Mouse (Mus musculus): ENCODE measurements at regions not wholly inside any gene's neighbourhood (a gene's known extent, or its start where the extent isn't known, plus 50 kb on each side); places are given as distances from the start of the nearest gene placed in this dataset.

DNA sequence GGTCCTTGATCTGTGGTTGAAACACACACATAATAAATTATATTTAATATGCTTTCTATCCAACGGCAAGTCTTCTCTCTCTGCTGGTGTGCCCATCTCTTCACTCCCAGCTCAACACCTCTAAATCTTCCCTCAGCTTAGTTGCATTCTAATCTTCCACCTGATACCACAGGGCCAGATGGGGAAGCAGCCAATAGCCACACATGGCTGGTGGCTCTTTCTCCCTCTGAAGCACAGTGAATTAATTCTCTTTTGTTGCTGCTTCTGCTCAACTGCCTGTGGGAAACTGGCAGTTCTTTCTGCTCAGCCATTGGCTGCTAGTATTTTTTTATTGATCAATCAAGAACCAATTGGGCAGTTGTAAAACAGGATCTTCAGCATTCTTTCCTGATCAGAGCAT is 750.0 kb downstream of the Serpinb8 start:
- in situ Hi-C loops (cut with MboI, MseI): no loop called here

DNA sequence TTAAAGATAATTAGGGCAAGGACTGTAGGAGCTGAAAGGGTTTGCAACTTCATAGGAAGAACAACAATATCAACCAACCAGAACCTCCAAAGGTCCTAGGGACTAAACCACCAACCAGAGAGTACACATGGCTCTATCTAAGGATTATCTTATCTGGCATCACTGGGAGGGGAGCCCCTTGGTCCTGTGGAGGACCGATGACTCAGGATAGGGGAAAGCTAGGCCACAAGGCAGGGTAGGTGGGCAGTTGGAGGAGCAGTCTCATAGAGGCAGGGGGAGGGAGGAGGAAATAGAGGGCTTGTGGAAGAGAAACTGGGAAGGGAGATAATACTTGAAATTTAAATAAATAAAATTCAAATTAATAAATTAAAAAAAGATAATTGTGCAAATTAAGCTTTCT is 751.5 kb downstream of the Serpinb8 start:
- in situ Hi-C loops (cut with MboI, MseI): no loop called here

DNA sequence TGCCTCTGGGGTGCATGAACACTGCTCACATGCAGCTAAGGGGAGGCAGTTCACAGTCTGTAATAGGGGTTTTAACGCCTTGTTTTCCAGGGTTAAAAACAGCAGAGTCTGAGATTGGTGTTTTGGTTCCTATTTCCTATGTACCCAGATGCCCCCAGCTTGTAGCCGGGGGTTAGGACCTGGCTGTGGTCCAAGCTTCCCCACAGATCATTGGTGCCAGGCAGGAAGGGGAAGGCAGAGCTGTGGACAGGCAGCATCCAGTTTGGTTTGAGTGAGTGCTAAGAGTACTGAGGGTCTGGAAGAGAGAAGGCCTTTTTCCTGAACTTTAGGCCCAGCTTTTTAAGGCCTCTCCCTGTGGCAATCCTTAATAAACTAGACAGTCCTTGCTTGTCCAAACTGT is 774.0 kb downstream of the Serpinb8 start:
- in situ Hi-C loops (cut with MboI, MseI): no loop called here

DNA sequence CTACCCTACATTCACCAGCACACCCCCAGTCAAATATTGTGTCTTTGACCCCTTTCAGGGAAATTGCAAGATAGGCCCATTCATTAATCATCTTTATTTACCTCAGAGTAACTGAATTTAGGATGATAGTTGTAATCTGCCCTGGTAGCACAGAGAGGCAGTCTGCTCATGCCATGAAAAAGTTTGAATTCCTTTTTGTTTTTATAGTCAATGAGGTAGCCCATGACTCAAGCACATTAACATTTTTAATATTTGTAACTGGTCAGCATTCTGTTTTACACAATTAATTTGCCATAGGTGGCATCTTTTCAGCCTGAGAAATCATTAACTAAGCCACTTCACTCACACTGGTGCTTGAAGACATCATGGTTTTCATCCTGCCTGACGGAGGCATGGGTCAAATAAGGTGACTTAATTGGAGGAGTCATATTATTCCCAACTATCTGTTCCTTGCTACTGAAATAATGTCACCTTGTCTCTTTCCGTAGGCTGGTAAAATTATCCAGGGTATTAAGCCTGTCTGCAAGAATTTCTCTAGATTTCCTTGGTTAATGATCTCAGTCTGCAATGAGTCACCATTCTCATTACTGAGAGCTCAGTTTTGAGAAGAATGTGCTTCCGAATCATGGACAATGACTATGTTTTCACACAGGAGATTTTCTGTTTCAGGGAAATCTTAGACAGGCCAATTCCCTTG is 780.2 kb downstream of the Serpinb8 start:
- in situ Hi-C loops (cut with MboI, MseI): no loop called here

DNA sequence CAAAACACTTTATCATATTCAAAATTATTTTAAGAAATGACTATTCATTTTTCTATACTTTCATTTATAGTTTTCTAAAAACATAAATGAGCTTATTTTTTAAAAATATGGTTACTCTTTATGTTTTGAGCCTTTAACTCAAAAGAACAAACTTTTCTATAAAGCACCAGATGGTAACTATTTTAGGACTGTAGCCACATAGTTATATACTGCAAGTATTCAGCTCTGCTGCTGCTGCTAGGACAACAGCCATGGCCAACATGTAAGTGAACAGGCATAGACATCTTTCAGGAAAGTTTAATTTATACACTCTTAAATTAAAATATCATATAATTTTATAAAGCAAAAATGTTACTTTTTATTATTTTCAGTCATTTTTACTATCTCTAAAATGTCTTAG is 800.1 kb downstream of the Serpinb8 start:
- in situ Hi-C loops (cut with MboI, MseI): loop anchor here (5.0 kb wide), 1 partner anchor 97 kb away; no protein-coding TSS in a partner anchor

DNA sequence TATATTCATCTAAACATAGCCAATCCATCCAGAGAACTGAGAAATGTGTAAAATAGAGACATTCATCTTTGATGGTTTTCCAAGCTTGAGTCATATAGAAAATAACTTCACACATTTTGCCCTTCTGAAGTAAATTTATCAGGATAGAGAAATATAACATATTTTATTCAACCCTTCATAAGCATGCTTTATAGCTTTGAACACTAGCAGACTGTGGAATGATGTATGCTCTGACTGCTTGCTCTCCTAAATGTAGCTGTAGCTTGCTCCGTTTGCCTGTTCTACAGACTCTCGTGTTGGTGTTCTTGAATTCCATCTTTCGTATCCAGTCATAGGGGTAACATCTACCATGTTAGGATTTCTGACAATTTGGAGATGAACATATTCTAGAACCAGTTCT is 800.7 kb downstream of the Serpinb8 start:
- in situ Hi-C loops (cut with MboI, MseI): no loop called here

DNA sequence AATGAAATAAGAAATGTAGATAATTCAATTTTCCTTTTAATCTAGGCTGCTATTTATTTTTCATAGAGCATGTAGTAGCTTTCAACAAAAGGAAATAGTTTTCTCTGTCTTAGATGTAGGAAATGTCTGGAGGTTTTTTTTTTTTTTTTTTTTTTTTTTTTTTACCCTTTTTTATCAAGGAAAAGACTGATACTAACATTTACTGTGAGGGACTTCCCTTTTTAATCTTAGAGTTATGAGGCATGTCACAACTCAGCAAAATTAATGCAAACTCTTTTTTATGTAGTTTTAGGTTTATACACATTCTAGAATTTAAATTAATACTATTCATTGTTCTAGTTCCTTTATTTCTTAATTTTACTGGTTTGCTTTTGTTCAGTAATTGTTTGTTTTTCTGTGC is 850.0 kb downstream of the Serpinb8 start:
- in situ Hi-C loops (cut with MboI, MseI): no loop called here

DNA sequence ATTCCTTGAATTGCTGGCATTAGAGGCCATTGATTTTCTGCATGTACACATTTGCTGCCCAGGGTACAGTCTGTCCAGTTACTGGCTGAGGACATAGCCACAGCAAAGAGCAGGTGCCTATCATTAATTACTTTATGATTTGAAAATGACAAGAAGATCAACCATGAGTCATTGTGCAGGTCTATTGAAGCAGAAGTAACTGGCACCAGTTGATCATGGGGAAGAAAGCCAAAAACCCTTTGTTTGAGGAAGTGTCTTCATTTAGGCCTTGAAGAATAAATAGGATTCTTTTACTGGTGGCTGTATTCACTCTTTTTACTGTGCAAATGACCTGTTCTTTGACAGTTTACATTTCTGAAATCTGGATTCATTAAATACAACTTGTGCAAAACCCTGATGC is 863.0 kb downstream of the Serpinb8 start:
- in situ Hi-C loops (cut with MboI, MseI): no loop called here

DNA sequence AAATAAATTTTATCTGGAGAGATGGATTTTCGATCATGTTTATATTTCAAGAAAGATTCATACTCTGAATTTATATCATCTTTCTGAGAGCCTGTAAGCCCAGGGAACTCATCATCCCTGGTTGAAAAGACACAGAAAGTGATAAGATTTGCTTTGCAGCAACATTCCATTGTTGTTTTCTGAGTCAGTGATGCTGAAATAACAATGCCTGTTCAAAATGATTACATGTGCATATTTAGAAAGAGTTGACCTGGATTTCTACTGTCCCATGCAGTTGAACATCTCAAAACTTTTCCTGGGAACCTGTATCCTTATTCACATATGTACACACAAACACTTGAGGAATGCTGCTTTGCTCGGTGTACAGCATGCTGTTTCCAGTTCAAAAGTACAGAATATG is 882.2 kb downstream of the Serpinb8 start:
- in situ Hi-C loops (cut with MboI, MseI): no loop called here

DNA sequence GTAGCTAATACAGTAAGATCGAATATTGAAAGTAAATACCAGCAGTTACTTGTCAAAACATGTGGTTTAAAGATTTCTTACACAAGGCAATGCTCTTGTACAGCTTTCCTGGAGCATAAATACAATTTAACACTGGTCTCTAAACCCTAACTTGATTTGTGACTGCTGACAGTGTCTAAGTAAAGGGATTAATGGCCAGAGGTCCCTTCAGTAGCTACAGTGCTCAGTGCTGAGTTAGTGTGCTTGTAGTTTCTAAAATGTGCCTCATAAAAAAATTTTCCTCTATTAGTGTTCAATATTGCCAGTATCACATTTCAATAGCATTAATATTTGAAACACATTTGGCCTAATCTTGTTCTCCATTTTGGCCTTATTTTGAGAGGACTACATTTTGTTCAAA is 909.0 kb downstream of the Serpinb8 start:
- in situ Hi-C loops (cut with MboI, MseI): loop anchor here (5.0 kb wide), 1 partner anchor 48 kb away; no protein-coding TSS in a partner anchor

DNA sequence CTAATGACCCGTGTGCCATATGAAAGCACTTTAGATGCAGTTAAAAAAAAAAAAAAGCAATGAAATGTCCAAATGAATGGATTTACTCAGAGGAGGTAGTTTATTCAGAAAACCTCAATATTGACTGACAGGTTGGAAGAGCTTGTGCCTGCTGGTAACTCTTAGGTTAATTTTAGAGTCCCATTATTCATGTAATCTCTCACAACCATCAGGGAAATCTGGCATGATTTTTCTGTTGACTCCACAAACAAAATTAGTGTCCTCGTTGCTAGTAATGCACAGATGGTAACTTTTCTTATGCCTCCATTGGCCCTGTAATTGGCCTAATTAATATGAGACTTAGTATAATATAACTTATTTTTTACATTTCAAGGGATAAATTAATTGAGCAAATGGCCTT is 937.6 kb downstream of the Serpinb8 start:
- in situ Hi-C loops (cut with MboI, MseI): no loop called here

DNA sequence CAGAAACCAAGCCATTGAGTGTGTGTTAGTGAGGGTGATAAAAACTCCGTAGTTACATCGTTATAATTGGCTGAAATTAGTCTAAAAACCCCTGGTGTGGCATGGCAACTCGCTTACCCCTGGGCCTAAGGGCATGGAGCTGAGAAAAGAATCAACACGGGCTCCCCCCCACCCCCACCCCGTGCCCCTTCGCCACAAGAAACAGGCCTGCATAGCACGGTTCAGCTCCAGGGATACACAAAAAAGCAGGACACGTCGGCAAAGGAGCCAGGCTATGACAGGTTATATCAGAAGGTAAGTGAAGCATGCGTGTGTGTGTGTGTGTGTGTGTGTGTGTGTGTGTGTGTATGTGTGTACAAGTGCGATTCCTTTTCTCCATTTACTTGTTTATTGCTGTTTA is 948.4 kb downstream of the Serpinb8 start:
- in situ Hi-C loops (cut with MboI, MseI): no loop called here

DNA sequence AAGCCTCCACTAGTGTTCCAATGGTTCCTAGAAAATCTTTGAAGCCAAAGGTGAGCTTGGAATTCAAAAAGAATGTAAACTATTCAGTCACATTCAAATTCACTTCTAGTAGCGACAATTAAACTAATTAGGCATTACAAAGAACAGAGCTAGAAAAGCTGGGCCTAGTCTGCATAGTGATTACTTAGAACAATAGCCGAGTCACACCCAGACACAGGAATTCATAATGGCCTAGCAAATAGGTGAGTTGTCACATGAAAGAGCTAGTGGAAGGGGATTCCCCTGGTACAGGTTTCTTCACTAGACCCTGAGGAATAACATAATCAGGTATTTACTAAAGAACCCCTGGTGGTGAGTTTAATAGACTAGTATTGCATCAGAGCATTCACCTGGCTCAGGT is 958.9 kb downstream of the Serpinb8 start:
- in situ Hi-C loops (cut with MboI, MseI): loop anchor here (5.0 kb wide), 1 partner anchor 51 kb away; no protein-coding TSS in a partner anchor

DNA sequence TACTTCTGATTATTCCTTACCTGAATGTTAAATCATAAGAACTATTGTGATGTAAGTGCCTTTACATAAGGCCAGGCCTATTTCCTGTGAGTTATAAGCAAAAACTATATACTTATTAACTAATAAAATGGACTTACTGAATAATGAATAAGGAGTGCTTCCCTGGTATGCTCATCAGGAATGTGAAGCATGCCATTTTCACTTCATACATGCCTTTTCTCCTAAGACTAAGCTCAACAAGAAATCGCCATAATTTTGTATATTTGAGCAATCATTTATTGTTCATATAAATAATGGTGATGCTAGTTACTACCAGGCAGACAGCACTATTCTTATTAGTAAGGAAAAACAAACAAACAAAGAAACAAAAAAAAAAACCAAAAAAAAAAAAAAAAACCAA is 969.1 kb downstream of the Serpinb8 start:
- in situ Hi-C loops (cut with MboI, MseI): no loop called here

DNA sequence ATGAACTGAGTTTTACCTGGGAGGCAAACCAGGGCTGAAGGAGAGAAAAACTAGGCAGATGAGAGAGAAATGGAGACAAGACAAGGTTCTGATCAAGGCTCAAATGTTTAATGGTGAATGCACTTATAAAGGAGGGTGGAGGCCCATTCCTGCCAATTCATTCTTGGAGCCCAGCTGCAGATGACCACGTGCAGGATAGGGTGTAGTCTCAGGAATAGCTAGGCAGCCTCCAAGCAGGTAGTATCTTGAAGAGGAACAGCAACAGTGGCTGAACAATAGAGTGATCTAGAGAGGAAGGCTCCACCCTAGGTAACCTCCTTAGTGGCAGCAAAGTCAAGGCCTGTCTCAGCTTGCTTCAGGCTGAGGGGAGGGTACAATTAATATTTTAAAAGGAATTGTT is 973.2 kb downstream of the Serpinb8 start:
- in situ Hi-C loops (cut with MboI, MseI): no loop called here

DNA sequence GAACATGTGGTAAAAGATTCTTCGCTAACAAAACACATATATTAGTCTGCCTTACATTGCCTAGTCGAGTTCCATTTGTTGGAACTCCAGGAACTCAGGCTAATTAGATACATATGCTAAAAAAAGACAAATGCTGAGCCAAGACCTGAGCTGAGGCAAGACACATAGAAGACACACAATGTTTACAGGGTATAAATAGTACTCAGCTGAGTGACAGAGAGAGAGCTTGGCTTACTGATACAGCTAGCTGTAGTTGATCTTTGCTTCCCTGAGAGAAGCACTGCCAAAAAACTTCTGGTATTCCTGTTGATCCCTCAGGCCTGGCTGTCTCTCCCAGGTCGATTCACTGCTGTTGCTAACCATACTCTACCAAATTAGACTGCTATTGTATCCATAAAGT is 982.2 kb downstream of the Serpinb8 start:
- in situ Hi-C loops (cut with MboI, MseI): no loop called here

DNA sequence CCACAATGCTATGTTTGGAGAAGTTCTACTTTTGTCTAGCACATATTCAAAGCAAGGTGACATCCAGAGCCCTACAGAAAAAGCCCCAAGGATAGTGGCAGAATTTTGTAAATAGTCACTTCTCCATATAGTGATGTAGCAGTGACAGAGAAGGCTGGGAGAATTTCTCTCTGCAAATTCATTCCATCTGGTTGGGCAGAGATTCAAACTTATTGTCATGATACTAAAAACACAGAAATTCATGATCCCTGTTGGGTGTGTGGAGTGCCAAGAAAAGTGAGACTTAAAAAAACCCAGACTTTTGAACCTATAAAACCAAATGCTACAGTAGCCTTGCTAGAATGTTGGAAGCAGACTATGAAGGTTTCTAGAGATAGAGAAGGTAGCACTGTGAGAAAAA is 983.0 kb downstream of the Serpinb8 start:
- in situ Hi-C loops (cut with MboI, MseI): no loop called here

DNA sequence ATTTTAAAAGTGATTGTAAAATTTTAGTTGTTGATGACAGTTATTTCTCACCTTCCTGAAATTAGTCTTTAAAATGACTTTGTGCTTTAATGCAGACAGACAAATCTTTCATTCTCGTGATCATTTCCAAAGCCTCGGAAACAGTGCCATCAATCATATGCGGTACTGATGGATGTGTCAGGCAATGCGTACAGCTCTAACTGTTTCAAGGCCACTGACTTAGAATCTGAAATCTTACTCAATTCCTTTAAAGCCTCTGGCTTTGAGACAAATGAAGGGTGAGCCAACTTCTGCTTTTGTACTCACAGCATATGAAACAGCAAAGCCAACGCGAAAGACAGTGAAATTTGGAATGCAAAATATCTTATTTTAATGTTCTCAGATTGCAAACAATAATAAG is 987.0 kb downstream of the Serpinb8 start:
- in situ Hi-C loops (cut with MboI, MseI): no loop called here

DNA sequence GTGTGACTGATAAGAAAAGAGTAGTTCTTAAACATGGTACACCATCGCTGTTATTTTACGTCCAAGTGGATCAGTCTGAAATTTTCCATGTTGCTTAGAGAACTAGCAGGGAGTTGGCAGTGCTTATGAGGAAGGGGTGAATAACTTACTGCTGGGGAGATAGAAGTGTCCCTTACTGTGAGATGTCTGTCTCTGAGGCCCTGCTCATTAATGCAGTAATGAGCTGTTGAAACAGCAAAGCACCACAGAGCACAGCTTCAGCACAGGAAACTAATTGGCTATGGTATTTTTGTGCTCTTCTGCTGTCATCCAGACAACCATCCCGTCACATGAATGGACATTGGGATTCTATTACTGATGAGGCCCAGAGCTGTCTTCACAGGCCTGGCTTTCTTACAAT is 988.0 kb downstream of the Serpinb8 start:
- in situ Hi-C loops (cut with MboI, MseI): no loop called here

DNA sequence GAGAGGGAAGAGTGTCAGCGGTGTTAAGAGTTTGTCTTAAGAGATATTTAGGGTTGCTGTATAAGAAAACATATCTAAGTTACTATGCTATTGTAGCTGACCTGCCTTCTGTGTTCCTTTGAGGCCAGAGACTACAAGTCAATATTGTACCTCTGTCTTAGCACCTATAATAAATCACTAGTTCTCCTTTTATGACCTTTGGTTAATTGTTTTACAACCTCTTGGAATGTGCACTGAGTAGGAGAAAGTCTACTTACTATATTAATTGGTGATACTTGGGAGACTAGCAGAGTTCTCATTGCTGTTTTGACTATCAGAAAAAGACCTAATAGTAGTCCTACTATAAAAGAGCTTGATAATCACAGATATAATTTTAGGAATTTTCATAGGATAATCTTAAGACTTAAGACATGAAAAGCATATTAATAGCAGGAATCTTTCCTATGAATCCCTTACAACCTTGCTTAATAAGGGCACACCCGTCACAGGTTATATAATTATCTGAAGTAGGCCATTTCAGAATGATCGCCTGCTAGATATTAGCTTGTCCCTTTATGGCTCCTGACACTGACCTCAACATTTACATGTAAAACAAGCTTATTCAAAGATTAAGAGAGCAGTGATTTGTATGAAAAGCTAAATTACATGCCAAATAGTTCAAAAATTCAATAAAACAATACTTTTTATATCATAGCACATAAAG is 1003.1 kb downstream of the Serpinb8 start:
- in situ Hi-C loops (cut with MboI, MseI): no loop called here

DNA sequence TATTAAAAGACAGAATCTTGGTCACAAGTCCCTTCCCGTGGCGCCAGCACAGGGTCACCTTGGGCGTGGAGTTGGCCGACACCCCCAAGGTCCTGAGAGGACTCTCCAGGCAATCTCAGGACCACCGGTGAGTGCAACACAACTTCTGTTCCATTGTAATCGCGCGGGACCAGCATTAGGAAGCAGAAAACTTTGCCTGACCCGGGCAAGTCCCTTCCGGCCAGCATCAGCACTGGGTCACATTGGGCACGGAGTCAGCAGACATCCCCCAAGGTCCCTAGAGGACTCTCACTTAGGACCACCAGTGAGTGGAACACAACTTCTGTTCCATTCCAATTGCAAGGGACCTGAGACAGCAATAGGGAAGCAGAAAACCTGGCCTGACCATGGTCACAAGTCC is 1007.3 kb downstream of the Serpinb8 start:
- in situ Hi-C loops (cut with MboI, MseI): no loop called here

Measured in regulatory T cell (primary cell).